7 mouse cellular contexts compared by ENCODE assay signal in genomic region chr4:118261291-118261690, GRCm38 (mm10). TPM values are rescaled to one million over a fixed set of nuclear protein-coding genes. Genes with fewer than 3 reads are reported as not detected.
A peak's percentile ranks its signal among the peaks of the same experiment; 100 is the strongest.
DNase-seq lines count a peak whose midpoint lies in the region; ATAC-seq and TF ChIP-seq lines count a peak whose summit lies in the region.

No protein-coding gene starts in this region.

- H3K27me3 ChIP-seq in lung, embryonic 15.5 days: no peaks in the 10 kb centered on the region
- H3K27me3 ChIP-seq in forebrain, embryonic 14.5 days (replicated peaks; ENCODE audit: control insufficient read depth, insufficient read depth, low read length): no peaks in the 10 kb centered on the region
- no peaks in the 10 kb centered on the region for H3K27me3 ChIP-seq in limb, embryonic 15.5 days
- no peaks in the 10 kb centered on the region for H3K27me3 ChIP-seq in small intestine, adult 2 months (ENCODE audit: control insufficient read depth, insufficient read depth, low read length)

- H3K9me3 ChIP-seq in lung, embryonic 15.5 days: no peaks in the 10 kb centered on the region
- no peaks in the 10 kb centered on the region for H3K9me3 ChIP-seq in forebrain, embryonic 14.5 days (replicated peaks; ENCODE audit: control insufficient read depth, low read length)
- H3K9me3 ChIP-seq in limb, embryonic 15.5 days: no peaks in the 10 kb centered on the region

- peaks cover 67% of the 10 kb centered on the region for H3K4me1 ChIP-seq in lung, embryonic 15.5 days
- peaks cover 59% of the 10 kb centered on the region for H3K4me1 ChIP-seq in forebrain, embryonic 14.5 days (ENCODE audit: control insufficient read depth, insufficient read depth, low read length)
- H3K4me1 ChIP-seq in limb, embryonic 15.5 days: peaks cover 52% of the 10 kb centered on the region
- peaks cover 41% of the 10 kb centered on the region for H3K4me1 ChIP-seq in small intestine, adult 2 months (ENCODE audit: control insufficient read depth, insufficient read depth, insufficient read length, low read length)

- 17% methylated on average over 5 of the region's 5 CpGs for WGBS in lung, embryonic 15.5 days
- 22% methylated on average over 5 of the region's 5 CpGs for WGBS in forebrain, embryonic 14.5 days
- 31% methylated on average over 5 of the region's 5 CpGs for WGBS in limb, embryonic 15.5 days
- 20% methylated on average over 5 of the region's 5 CpGs for WGBS in small intestine, adult 2 months

- H3K27ac ChIP-seq in lung, embryonic 15.5 days: peak overlapping the region; percentile 87
- H3K27ac ChIP-seq in forebrain, embryonic 14.5 days (ENCODE audit: low read depth, low read length): peak overlapping the region; percentile 78
- H3K27ac ChIP-seq in limb, embryonic 15.5 days: peak overlapping the region; percentile 54
- H3K27ac ChIP-seq in small intestine, adult 2 months (ENCODE audit: insufficient read depth, low read depth, low read length): no peak overlapping the region

- peak overlapping the region; percentile 47 for H3K4me3 ChIP-seq in lung, embryonic 15.5 days
- peak overlapping the region; percentile 40 for H3K4me3 ChIP-seq in forebrain, embryonic 14.5 days (ENCODE audit: low read depth, low read length)
- peak overlapping the region; percentile 48 for H3K4me3 ChIP-seq in limb, embryonic 15.5 days
- peak overlapping the region; percentile 54; the same call in 1 of the 2 replicates for H3K4me3 ChIP-seq in small intestine, adult 2 months (ENCODE audit: low read depth, low read length)

- H3K9ac ChIP-seq in lung, embryonic 15.5 days: peak overlapping the region; percentile 36
- peak overlapping the region; percentile 66 for H3K9ac ChIP-seq in forebrain, embryonic 14.5 days (ENCODE audit: low read length)
- no peak overlapping the region for H3K9ac ChIP-seq in limb, embryonic 15.5 days

- ATAC-seq in lung, embryonic 15.5 days (ENCODE audit: borderline replicate concordance, extremely low read depth, low FRiP score, low TSS enrichment): 0 out of 2 replicates have a peak, but pooled peaks have one; percentile 0
- ATAC-seq in forebrain, embryonic 14.5 days: peak; percentile 14; the same call in 1 of the 2 replicates
- ATAC-seq in limb, embryonic 15.5 days (ENCODE audit: insufficient number of reproducible peaks, low FRiP score, low TSS enrichment, low read depth): peak; percentile 8; the same call in 1 of the 2 replicates
- ATAC-seq in activated CD4-positive, CD25-positive, alpha-beta regulatory T cell, adult 4 months: no peak

- TF ChIP-seq CTCF in small intestine, adult 2 months (IDR thresholded peaks at IDR 0.05; ENCODE audit: extremely low read depth, insufficient read length, insufficient replicate concordance, low read depth, low read length): no peak

- H3K4me2 ChIP-seq in lung, embryonic 15.5 days: peak overlapping the region; percentile 80
- H3K4me2 ChIP-seq in forebrain, embryonic 14.5 days (ENCODE audit: low read length): peak overlapping the region; percentile 73
- peak overlapping the region; percentile 87 for H3K4me2 ChIP-seq in limb, embryonic 15.5 days

- peaks cover 9% of the 10 kb centered on the region; the same call in 1 of the 2 replicates for H3K36me3 ChIP-seq in lung, embryonic 15.5 days
- peaks cover 19% of the 10 kb centered on the region for H3K36me3 ChIP-seq in forebrain, embryonic 14.5 days (ENCODE audit: control insufficient read depth, insufficient read depth, low read length)
- H3K36me3 ChIP-seq in limb, embryonic 15.5 days: peaks cover 31% of the 10 kb centered on the region
- H3K36me3 ChIP-seq in small intestine, adult 2 months (ENCODE audit: control insufficient read depth, insufficient read depth, low read length): peaks cover 21% of the 10 kb centered on the region

- TF ChIP-seq POLR2A in small intestine, adult 2 months (IDR thresholded peaks at IDR 0.05; ENCODE audit: low read depth, low read length): no peak

- DNase-seq in lung, adult 18-20 months: no peak
- DNase-seq in forebrain, embryonic 14.5 days (ENCODE audit: low spot score): no peak
- DNase-seq in layer of hippocampus, adult 11-12 months (ENCODE audit: low spot score): no peak

RNA-seq across cellular contexts. Expression of gene Ptprf, which starts 29.9 kb away (rescaled TPM):
- 73.4 and 82.9 TPM in 2 replicates for polyA plus RNA-seq in lung, embryonic 15.5 days (2015; fragmentation: Nextera tagmentation; extraction: Ambion mirVana)
- 42.0 and 50.2 TPM in 2 replicates for polyA plus RNA-seq in forebrain, embryonic 14.5 days (2014; fragmentation: Nextera tagmentation; extraction: Ambion mirVana)
- 66.4 and 82.7 TPM in 2 replicates for polyA plus RNA-seq in limb, embryonic 15.5 days (2015; fragmentation: Nextera tagmentation; extraction: Ambion mirVana)
- 133 and 257 TPM in 2 replicates for polyA plus RNA-seq in small intestine, adult 2 months (2012; rRNA removed)
- polyA plus RNA-seq in activated CD4-positive, CD25-positive, alpha-beta regulatory T cell, adult 4 months (2017; shearing (Covaris generic)): under 1 TPM; 0.31 to 0.34 TPM

Comparison
In these comparisons a context has a peak if more than half of its experiments do, and no peak if none do; other contexts are left out.
1. RNA of gene Ptprf, which starts 29.9 kb away (polyA plus RNA-seq): 133 to 257 TPM in small intestine, adult 2 months, 73.4 to 82.9 TPM in lung, embryonic 15.5 days, 66.4 to 82.7 TPM in limb, embryonic 15.5 days and 42.0 to 50.2 TPM in forebrain, embryonic 14.5 days; 0.31 to 0.34 TPM in activated CD4-positive, CD25-positive, alpha-beta regulatory T cell, adult 4 months; every median in the first group is over 10 times any median in the second.
2. Peak in every context shown above with its lines, with median percentiles within 50 percentile points of each other: H3K4me2 ChIP-seq and H3K4me3 ChIP-seq.